Mouse (Mus musculus): ENCODE measurements around the gene Ctbp2.

DNA sequence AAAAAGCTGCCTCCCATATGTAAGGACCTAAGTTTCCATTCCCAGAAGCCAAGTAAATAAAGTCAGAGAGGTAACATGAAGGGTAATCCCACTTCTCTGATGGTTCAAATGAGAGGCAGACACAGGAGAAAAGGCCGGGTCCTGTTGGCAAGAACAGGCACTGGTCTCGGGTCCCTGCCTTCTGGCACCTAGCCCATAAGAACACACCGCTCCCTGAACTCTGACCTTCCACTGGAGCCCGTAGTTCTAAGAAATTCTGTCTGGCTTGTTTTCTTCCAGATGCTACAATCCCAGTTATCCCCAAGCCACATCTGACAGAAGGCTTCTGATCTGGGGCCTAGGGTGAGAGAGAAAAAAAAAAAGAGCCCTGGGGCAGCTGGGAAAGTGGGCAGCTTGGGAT is 35.7 kb downstream of the Ctbp2 start:
- TF ChIP-seq POLR2A (IDR thresholded peaks at IDR 0.05; ENCODE audit: control insufficient read depth in 1 of 2, insufficient read depth in 1 of 2, low read depth in 1 of 2, low read length in 2 of 2, poor library complexity in 1 of 2) = no peak
- no peak for TF ChIP-seq MXI1 (IDR thresholded peaks at IDR 0.05; ENCODE audit: low read depth, low read length)
- TF ChIP-seq ELF1 (IDR thresholded peaks at IDR 0.05; ENCODE audit: low read depth, low read length) = no peak
- no peak for TF ChIP-seq POLR2AphosphoS5 (IDR thresholded peaks at IDR 0.05; ENCODE audit: borderline replicate concordance, low read depth, low read length)
- TF ChIP-seq HCFC1 (IDR thresholded peaks at IDR 0.05; ENCODE audit: low read depth, low read length) = no peak
- TF ChIP-seq SIN3A (IDR thresholded peaks at IDR 0.05; ENCODE audit: low read length) = no peak
- no peak for TF ChIP-seq MEF2A (IDR thresholded peaks at IDR 0.05; ENCODE audit: extremely low read depth, insufficient replicate concordance, low read depth, low read length, poor library complexity, severe bottlenecking)
- TF ChIP-seq CTCF (IDR thresholded peaks at IDR 0.05 in 2 of 3, conservative IDR thresholded peaks at IDR 0.05 in 1 of 3; ENCODE audit: control insufficient read depth in 1 of 3, insufficient read depth in 1 of 3, low read depth in 2 of 3, low read length in 3 of 3, poor library complexity in 1 of 3, severe bottlenecking in 1 of 3) = no peak
- TF ChIP-seq TAL1 (IDR thresholded peaks at IDR 0.05; ENCODE audit: low read length) = no peak
- no peak for TF ChIP-seq RCOR1 (IDR thresholded peaks at IDR 0.05; ENCODE audit: low read depth, low read length)
- TF ChIP-seq EP300 (IDR thresholded peaks at IDR 0.05; ENCODE audit: low read depth in 1 of 2, low read length in 2 of 2) = no peak
